Mouse (Mus musculus) midbrain, embryonic 16.5 days (tissue): ENCODE data around the gene Serpine3. TPM values are rescaled to one million over a fixed set of nuclear protein-coding genes. Genes with fewer than 3 reads are reported as not detected.
"Not testable (repeated sequence)": the region's sequence is repeated elsewhere in the genome, so short reads cannot be mapped to it uniquely, and the experiment has no call there.

Experiments used
- ATAC-seq: fragments of 200-750 bp; cut with Nextera tagmentation; 2 replicates; pipeline ENCODE4 v1.8.0; 2017; ENCODE audit warnings: moderate TSS enrichment
- H3K27ac ChIP-seq: fragments of 300-500 bp; sonication (generic); 2 replicates; pipeline ENCODE4 v1.5.1; 2014; ENCODE audit warnings: mild to moderate bottlenecking, low read length, mixed read lengths
- H3K27me3 ChIP-seq: fragments of 300-500 bp; sonication (generic); 2 replicates; pipeline ENCODE4 v1.6.1; 2014; ENCODE audit warnings: low read depth, low read length, mixed read lengths; ENCODE audit not compliant: control insufficient read depth, insufficient read depth
- H3K36me3 ChIP-seq: fragments of 300-500 bp; sonication (generic); 2 replicates; pipeline ENCODE4 v1.6.1; 2014; ENCODE audit warnings: mild to moderate bottlenecking, low read length, moderate library complexity, mixed read lengths; ENCODE audit not compliant: control insufficient read depth, insufficient read depth
- H3K4me1 ChIP-seq: fragments of 300-500 bp; sonication (generic); 2 replicates; pipeline ENCODE4 v1.6.1; 2014; ENCODE audit warnings: mild to moderate bottlenecking, low read length, mixed read lengths; ENCODE audit not compliant: control insufficient read depth, insufficient read depth
- H3K4me2 ChIP-seq: fragments of 300-500 bp; sonication (generic); 2 replicates; pipeline ENCODE4 v1.6.1; 2014; ENCODE audit warnings: mild to moderate bottlenecking, low read length, mixed read lengths
- H3K4me3 ChIP-seq: fragments of 300-500 bp; sonication (generic); 2 replicates; pipeline ENCODE4 v1.5.1; 2014; ENCODE audit warnings: low read depth, mild to moderate bottlenecking, low read length, moderate library complexity, mixed read lengths
- H3K9ac ChIP-seq: fragments of 300-500 bp; sonication (generic); 2 replicates; pipeline ENCODE4 v1.6.1; 2014; ENCODE audit warnings: low read depth, low read length, mixed read lengths
- H3K9me3 ChIP-seq: fragments of 300-500 bp; sonication (generic); replicated peaks from 2 replicates; pipeline ENCODE4 v1.6.1; 2014; ENCODE audit warnings: mild to moderate bottlenecking, low read length, mixed read lengths; ENCODE audit not compliant: control insufficient read depth, poor library complexity, severe bottlenecking
- WGBS: fragments of 180-500 bp; shearing (Covaris S2); extraction: QIAGEN DNeasy Blood & Tissue Kit; methylation state at CpG from one replicate; pipeline ENCODE4 v1.1.7; 2014; 5-methylcytosine and 5-hydroxymethylcytosine counted together
- polyA plus RNA-seq: library from polyadenylated mRNA; unstranded; fragments of >200 nt; fragmentation: Nextera tagmentation; extraction: Ambion mirVana; gene quantifications from 2 replicates; pipeline ENCODE4 v1.2.1, GENCODE M21; 2015

Serpine3 gene
- polyA plus RNA-seq = not detected in 2 replicates

GRCm38 (mm10) chr14:62663367-62663766, at the start of gene Serpine3:
Gene Serpine3 (plus strand): TSS chr14:62663667.
- Histone ChIP-seq H3K36me3 (no peaks in the 10 kb centered on the region), H3K27me3 (no peaks in the 10 kb centered on the region), H3K9me3 (no peaks in the 10 kb centered on the region), H3K4me2 (no peak within 1 kb of the TSS), H3K4me1 (no peaks in the 10 kb centered on the region), H3K9ac (no peak within 1 kb of the TSS), H3K4me3 (no peak within 1 kb of the TSS), H3K27ac (no peak within 1 kb of the TSS)
- WGBS = 85% methylated on average over 8 of the region's 8 CpGs
- no peak for ATAC-seq

DNA sequence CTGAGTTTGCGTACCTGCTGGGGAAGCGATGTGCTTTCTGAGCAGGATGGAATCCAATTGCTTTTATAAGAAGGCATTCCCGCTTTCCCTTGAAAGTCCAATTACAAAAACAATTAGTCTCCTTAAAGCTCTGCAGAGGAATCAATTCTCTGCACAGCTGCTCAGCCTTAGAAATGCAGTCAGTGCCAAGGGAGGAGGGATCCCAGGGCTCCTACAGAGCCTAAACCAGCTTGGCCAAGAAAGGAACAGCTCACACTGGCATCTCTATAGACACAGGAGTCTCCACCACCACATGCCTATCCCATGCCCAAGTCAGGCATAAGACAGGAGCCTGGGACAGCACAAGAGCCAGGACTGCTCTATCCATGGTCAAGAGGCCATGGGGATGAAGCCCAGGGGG, 41.1 kb upstream of the Serpine3 start:
- Histone ChIP-seq H3K9ac (no peak overlapping the region), H3K36me3 (no peaks in the 10 kb centered on the region), H3K4me3 (no peak overlapping the region), H3K27ac (no peak overlapping the region), H3K4me1 (no peaks in the 10 kb centered on the region), H3K4me2 (no peak overlapping the region), H3K9me3 (no peaks in the 10 kb centered on the region), H3K27me3 (no peaks in the 10 kb centered on the region)
- ATAC-seq = no peak
- WGBS = 43% methylated on average over 3 of the region's 3 CpGs

DNA sequence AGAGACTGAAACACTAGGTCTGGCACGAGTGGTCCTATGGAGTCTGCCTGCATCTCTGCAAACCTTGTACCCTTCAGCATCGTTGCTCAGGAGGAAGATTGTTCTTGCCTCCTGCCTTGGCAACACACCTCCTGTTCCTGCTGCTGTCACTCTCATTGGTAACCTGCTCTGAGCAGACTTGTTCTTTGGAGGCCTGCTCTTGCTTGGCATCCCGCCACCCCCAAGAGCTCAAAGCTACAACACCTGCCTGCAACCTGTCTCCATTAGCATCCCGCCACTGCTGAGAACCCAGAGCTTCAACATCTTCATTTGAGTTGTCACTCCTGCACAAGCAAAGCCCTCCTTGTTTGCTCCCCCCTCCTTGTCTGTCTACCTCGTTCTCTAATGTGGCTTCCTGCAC, 35.5 kb upstream of the Serpine3 start:
- Histone ChIP-seq H3K9me3 (no peaks in the 10 kb centered on the region), H3K36me3 (no peaks in the 10 kb centered on the region), H3K27me3 (no peaks in the 10 kb centered on the region), H3K27ac (no peak overlapping the region), H3K9ac (no peak overlapping the region), H3K4me1 (no peaks in the 10 kb centered on the region), H3K4me3 (no peak overlapping the region), H3K4me2 (no peak overlapping the region)
- no peak for ATAC-seq
- 86% methylated on average over 5 of the region's 5 CpGs for WGBS

GRCm38 (mm10) chr14:62637436-62638344, 25.8 kb upstream of the Serpine3 start:
- Histone ChIP-seq H3K27ac (peak overlapping the region; percentile 69), H3K4me3 (no peak overlapping the region), H3K9ac (no peak overlapping the region), H3K4me1 (peaks cover 9% of the 10 kb centered on the region), H3K9me3 (no peaks in the 10 kb centered on the region), H3K4me2 (peak overlapping the region; percentile 33), H3K36me3 (no peaks in the 10 kb centered on the region), H3K27me3 (no peaks in the 10 kb centered on the region)
- peak; percentile 63 for ATAC-seq
- 24% methylated on average over 9 of the region's 9 CpGs for WGBS

DNA sequence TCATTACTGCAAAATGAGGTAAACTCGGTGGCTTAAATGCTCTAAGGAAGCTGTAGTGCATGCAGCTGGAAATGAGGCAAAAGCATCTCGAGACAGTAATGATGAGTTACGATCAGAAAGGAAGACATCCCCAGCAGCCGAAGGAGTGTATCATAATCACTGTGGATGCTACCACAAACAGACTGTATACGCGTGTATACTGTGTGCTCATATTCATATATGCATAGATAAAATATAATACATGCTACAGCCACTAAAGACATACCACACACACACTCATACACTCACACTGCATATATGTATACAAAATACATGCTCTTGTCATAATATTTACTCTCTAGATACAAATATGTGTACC, 25.1 kb upstream of the Serpine3 start:
- H3K27ac ChIP-seq = peak overlapping the region; percentile 69
- H3K4me3 ChIP-seq = no peak overlapping the region
- peak overlapping the region; percentile 33 for H3K4me2 ChIP-seq
- no peak overlapping the region for H3K9ac ChIP-seq
- peaks cover 9% of the 10 kb centered on the region for H3K4me1 ChIP-seq
- peak; percentile 34; the same call in 1 of the 2 replicates for ATAC-seq
- no peaks in the 10 kb centered on the region for H3K9me3 ChIP-seq
- H3K27me3 ChIP-seq = no peaks in the 10 kb centered on the region
- WGBS = 30% methylated on average over 6 of the region's 6 CpGs
- H3K36me3 ChIP-seq = no peaks in the 10 kb centered on the region

GRCm38 (mm10) chr14:62639111-62639510, 24.4 kb upstream of the Serpine3 start:
- no peaks in the 10 kb centered on the region for H3K27me3 ChIP-seq
- H3K9me3 ChIP-seq = no peaks in the 10 kb centered on the region
- no peaks in the 10 kb centered on the region for H3K36me3 ChIP-seq
- no peak for ATAC-seq
- peaks cover 9% of the 10 kb centered on the region for H3K4me1 ChIP-seq
- no peak overlapping the region for H3K27ac ChIP-seq
- H3K4me3 ChIP-seq = no peak overlapping the region
- no peak overlapping the region for H3K9ac ChIP-seq
- H3K4me2 ChIP-seq = no peak overlapping the region
- 71% methylated on average over 6 of the region's 6 CpGs for WGBS

DNA sequence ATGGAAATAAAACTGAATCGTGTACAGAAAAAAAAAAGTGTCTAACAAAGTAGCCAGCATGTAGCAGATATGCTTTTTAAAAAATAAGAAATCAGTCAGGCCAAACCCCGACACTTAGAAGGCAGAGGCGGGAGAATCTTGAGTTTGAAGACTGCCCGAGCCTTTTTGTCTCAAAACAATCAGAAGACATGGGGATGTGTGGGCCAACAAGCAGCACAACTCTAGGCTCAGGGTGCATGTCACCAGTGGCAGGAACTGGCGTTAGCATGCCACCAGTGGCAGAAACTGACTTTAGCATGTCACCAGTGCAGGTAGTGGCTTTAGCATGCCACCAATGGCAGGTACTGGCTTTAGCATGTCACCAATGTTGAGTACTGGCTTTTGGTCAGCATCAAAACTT, 23.9 kb upstream of the Serpine3 start:
- H3K4me1 ChIP-seq = peaks cover 9% of the 10 kb centered on the region
- 91% methylated on average over 5 of the region's 5 CpGs for WGBS
- no peak overlapping the region for H3K4me2 ChIP-seq
- no peaks in the 10 kb centered on the region for H3K36me3 ChIP-seq
- H3K27me3 ChIP-seq = no peaks in the 10 kb centered on the region
- no peak overlapping the region for H3K9ac ChIP-seq
- H3K4me3 ChIP-seq = no peak overlapping the region
- no peaks in the 10 kb centered on the region for H3K9me3 ChIP-seq
- no peak for ATAC-seq
- H3K27ac ChIP-seq = no peak overlapping the region

- Histone ChIP-seq H3K36me3 (no peaks in the 10 kb centered on the region), H3K4me3 (no peak overlapping the region), H3K4me2 (no peak overlapping the region), H3K27ac (no peak overlapping the region), H3K9ac (no peak overlapping the region), H3K4me1 (peaks cover 9% of the 10 kb centered on the region), H3K27me3 (no peaks in the 10 kb centered on the region), H3K9me3 (no peaks in the 10 kb centered on the region)
- WGBS = 54% methylated on average over 4 of the region's 4 CpGs
- no peak for ATAC-seq
These were observed 23.1 kb upstream of the Serpine3 start for GRCm38 (mm10) chr14:62640396-62640795.

DNA sequence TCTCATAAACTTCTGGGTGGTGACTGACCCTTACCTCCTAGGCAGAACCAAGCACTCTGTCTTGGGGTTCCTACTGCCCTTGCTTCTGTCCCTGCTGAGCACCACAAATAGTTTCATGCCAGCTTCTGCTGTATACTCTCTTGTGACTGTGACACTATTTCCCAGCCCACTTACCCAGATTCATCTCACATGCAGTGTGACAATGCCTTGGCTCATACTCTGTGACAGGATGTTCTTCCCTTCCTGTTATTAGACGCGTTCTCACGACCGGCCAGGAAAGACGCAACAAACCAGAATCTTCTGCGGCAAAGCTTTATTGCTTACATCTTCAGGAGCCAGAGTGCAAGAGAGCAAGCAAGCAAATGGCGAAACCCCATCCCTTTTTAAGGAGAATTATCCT, 21.1 kb upstream of the Serpine3 start:
- not testable (repeated sequence) for H3K27ac ChIP-seq, ATAC-seq, H3K4me2 ChIP-seq, H3K4me1 ChIP-seq, H3K27me3 ChIP-seq, H3K4me3 ChIP-seq, H3K9ac ChIP-seq, H3K36me3 ChIP-seq, H3K9me3 ChIP-seq
- WGBS = 96% methylated on average over 6 of the region's 7 CpGs
